Mouse (Mus musculus) brain, embryonic 14.5 days (tissue): ENCODE measurements at regions not wholly inside any gene's neighbourhood (a gene's known extent, or its start where the extent isn't known, plus 50 kb on each side); places are given as distances from the start of the nearest gene placed in this dataset.
A peak's percentile ranks its signal among the peaks of the same experiment; 100 is the strongest.
"Not testable (repeated sequence)": the region's sequence is repeated elsewhere in the genome, so short reads cannot be mapped to it uniquely, and the experiment has no call there.

Source experiments
- DNase-seq: peaks from one replicate; pipeline ENCODE4 v3.0.0-alpha.2; 2011; ENCODE audit warnings: low read depth
- CTCF ChIP-seq: fragments of 200-500 bp; IDR thresholded peaks from 2 replicates; pipeline ENCODE4 v1.5.1; 2012; ENCODE audit warnings: inconsistent platforms, mild to moderate bottlenecking, moderate library complexity, borderline replicate concordance; ENCODE audit not compliant: insufficient read depth, insufficient read length; ENCODE audit errors: extremely low read depth
- POLR2A ChIP-seq: fragments of 200-500 bp; IDR thresholded peaks from 2 replicates; pipeline ENCODE4 v1.6.1; 2012; ENCODE audit warnings: mild to moderate bottlenecking, inconsistent platforms, borderline replicate concordance; ENCODE audit not compliant: poor library complexity, insufficient read depth, insufficient read length, severe bottlenecking; ENCODE audit errors: extremely low read depth

- TF ChIP-seq POLR2A (no peak), CTCF (no peak)
- DNase-seq = peak; percentile 29
Measured at GRCm38 (mm10) chr17:7529304-7529703, 144.0 kb upstream of the Unc93a2 start.

GRCm38 (mm10) chr17:7527681-7528080 lies 142.4 kb upstream of the Unc93a2 start:
- TF ChIP-seq POLR2A (no peak), CTCF (no peak)
- no peak for DNase-seq

GRCm38 (mm10) chr17:7524497-7524896 lies 139.2 kb upstream of the Unc93a2 start:
- not testable (repeated sequence) for DNase-seq

GRCm38 (mm10) chr17:7521127-7521526 lies 135.9 kb upstream of the Unc93a2 start:
- TF ChIP-seq POLR2A (no peak), CTCF (no peak)
- DNase-seq = peak; percentile 71
